Mouse (Mus musculus) liver, embryonic 11.5 days (tissue): Measurements from ENCODE around the gene Syne4. TPM values are rescaled to one million over a fixed set of nuclear protein-coding genes. Genes with fewer than 3 reads are reported as not detected.

Experiments
- ATAC-seq: fragments of 200-750 bp; cut with Nextera tagmentation; replicated peaks from 2 replicates; pipeline ENCODE4 v1.8.0; 2017; ENCODE audit warnings: moderate number of reproducible peaks, mild to moderate bottlenecking, moderate TSS enrichment, moderate library complexity; ENCODE audit not compliant: low FRiP score
- DNase-seq: peaks from one replicate; pipeline ENCODE4 v3.0.0-alpha.2; 2017; ENCODE audit warnings: low spot score
- H3K27ac ChIP-seq: fragments of 300-500 bp; sonication (generic); 2 replicates; pipeline ENCODE4 v1.5.1; 2014; ENCODE audit warnings: mild to moderate bottlenecking, low read depth, low read length, control low read depth
- H3K27me3 ChIP-seq: fragments of 300-500 bp; sonication (generic); replicated peaks from 2 replicates; pipeline ENCODE4 v1.6.1; 2014; ENCODE audit warnings: low read length, mixed read lengths; ENCODE audit not compliant: control insufficient read depth, insufficient read depth
- H3K36me3 ChIP-seq: fragments of 300-500 bp; sonication (generic); 2 replicates; pipeline ENCODE4 v1.6.1; 2014; ENCODE audit warnings: mild to moderate bottlenecking, low read length, moderate library complexity, mixed read lengths; ENCODE audit not compliant: control insufficient read depth, insufficient read depth
- H3K4me1 ChIP-seq: fragments of 300-500 bp; sonication (generic); replicated peaks from 2 replicates; pipeline ENCODE4 v1.6.1; 2014; ENCODE audit warnings: low read length, mixed read lengths; ENCODE audit not compliant: control insufficient read depth, insufficient read depth
- H3K4me2 ChIP-seq: fragments of 300-500 bp; sonication (generic); 2 replicates; pipeline ENCODE4 v1.6.1; 2014; ENCODE audit warnings: mild to moderate bottlenecking, control low read depth, moderate library complexity
- H3K4me3 ChIP-seq: fragments of 300-500 bp; sonication (generic); 2 replicates; pipeline ENCODE4 v1.5.1; 2014; ENCODE audit warnings: low read depth, low read length, control low read depth
- H3K9ac ChIP-seq: fragments of 300-500 bp; sonication (generic); 2 replicates; pipeline ENCODE4 v1.6.1; 2014; ENCODE audit warnings: low read depth, low read length, control low read depth
- H3K9me3 ChIP-seq: fragments of 300-500 bp; sonication (generic); 2 replicates; pipeline ENCODE4 v1.6.1; 2016; ENCODE audit warnings: low read length, inconsistent platforms, mixed read lengths; ENCODE audit not compliant: control insufficient read depth
- WGBS: fragments of 180-500 bp; shearing (Covaris S2); extraction: QIAGEN DNeasy Blood & Tissue Kit; methylation state at CpG from one replicate; pipeline ENCODE4 v1.1.7; 2014; 5-methylcytosine and 5-hydroxymethylcytosine counted together
- polyA plus RNA-seq: library from polyadenylated mRNA; unstranded; fragments of >200 nt; fragmentation: Nextera tagmentation; extraction: Ambion mirVana; gene quantifications from 2 replicates; pipeline ENCODE4 v1.2.1, GENCODE M21; 2014

Syne4 gene
- polyA plus RNA-seq, 1 experiment from 2014 or later: 28.9 TPM

DNA sequence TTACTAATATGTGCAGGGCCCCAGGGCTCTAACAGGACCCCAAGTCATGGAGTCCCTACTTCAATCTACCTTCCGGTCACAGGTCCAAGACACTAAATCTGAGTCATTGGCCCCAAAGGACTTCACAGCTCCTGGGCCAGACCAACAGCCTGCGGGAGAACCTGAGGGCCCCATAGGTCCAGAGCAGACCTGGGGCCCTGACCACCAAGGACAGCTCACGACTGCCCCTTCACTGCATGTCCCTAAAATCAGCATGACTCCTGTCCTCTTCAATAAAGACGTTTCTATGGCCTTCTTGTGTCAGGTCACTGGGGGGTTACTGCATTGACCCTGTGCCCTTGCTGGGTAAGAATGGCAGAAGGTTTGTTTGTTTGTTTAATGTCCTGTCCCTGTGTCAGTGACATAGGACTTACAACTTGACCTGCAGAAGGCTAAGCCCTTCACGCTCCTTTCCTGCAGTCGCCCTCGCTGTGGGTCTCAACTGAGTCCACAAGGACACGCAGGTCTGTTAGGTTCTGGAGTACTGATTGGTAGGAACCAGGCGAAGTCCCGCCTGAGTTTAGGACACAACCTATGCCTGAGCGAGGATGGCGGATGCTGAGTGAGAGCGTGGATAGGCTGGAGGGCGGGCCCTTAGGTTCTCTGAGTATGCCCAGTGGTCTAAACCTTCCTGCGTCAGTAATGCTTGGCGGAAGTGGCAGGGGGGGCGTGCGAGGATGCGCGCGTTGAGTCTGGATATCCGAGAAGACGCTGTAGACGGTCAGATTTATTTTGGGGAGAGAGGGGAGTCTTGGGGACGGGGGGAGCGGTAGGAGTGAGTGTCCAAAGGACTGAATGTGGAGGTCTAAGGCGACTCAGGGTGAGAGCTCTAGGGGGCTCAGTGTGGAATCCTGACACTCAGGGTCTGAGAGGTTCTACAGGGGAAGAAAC is 6.3 kb upstream of the Syne4 start, which contains the start of gene Alkbh6:
Gene Alkbh6, plus strand, starts transcription at position 642 of the 930 bp plus-strand sequence.
- DNase-seq (peak; percentile 84), ATAC-seq (peak; percentile 100)
- Histone ChIP-seq H3K4me3 (peak within 1 kb of the TSS; percentile 63), H3K27me3 (no peaks in the 10 kb centered on the region), H3K4me1 (peaks cover 11% of the 10 kb centered on the region), H3K9me3 (no peaks in the 10 kb centered on the region), H3K36me3 (peaks cover 6% of the 10 kb centered on the region; the same call in 1 of the 2 replicates), H3K27ac (peak within 1 kb of the TSS; percentile 26; the same call in 1 of the 2 replicates), H3K4me2 (peak within 1 kb of the TSS; percentile 95), H3K9ac (peak within 1 kb of the TSS; percentile 65)
- 5% methylated on average over 27 of the region's 27 CpGs for WGBS

DNA sequence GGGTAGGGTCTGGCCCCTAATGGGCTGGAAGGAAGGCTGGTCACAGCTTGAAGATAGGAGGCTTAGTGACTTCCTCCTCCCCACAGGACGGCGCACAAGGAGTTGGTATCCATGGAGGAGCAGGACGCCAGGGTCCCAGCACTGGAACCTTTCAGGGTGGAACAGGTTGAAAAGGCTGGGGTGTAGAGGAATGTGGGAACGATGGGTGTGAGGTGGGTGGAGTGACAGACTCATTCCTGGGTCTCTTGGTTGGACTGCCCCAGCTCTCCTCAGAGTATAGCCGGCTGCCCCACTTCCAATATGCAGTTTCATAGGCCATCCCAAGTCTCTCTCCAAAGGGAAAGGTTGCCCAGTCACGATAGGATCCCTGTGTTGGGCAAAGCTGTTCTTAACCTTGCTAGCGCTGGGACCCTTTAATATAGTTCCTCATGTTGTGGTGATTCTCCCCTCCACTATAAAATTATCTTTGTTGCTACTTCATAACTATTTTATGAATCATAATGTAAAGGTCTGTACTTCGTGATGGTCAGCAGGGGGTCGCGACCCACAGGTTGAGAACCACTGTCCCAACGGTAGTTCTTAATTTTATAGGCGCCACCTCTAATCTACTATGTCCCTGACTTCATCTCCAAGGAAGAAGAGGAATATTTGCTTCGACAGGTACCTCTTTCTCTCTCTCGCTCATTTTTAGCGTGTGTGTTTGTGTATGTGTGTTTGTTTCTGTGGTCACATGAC is 5.0 kb upstream of the Syne4 start:
- Histone ChIP-seq H3K4me1 (peaks cover 18% of the 10 kb centered on the region), H3K27me3 (no peaks in the 10 kb centered on the region), H3K9me3 (no peaks in the 10 kb centered on the region), H3K9ac (peak overlapping the region; percentile 65), H3K27ac (no peak overlapping the region), H3K4me2 (peak overlapping the region; percentile 95), H3K36me3 (peaks cover 3% of the 10 kb centered on the region; the same call in 1 of the 2 replicates), H3K4me3 (peak overlapping the region; percentile 63)
- ATAC-seq: no peak
- no peak for DNase-seq
- 58% methylated on average over 15 of the region's 15 CpGs for WGBS

DNA sequence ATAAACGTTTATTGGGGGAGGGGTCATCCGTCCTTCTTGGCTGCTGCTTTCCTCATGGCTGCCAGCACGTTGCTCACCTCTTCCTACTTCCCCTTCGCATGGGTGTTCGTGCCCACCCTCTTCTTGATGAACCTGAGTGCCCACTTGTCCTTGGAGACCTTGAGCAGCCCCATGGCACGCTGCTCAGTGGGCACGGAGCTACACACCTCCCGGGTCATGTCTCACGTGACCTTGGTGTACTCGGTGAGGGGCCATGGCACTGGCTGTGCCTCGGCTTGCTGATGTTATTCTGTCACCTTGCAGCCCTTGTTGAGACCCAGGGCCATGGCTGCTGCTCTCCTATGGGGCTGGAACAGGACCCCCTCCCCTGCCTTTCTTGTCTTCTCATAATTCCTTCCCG is 4.5 kb upstream of the Syne4 start:
- H3K27ac ChIP-seq: no peak overlapping the region
- no peak overlapping the region for H3K4me2 ChIP-seq
- no peaks in the 10 kb centered on the region for H3K27me3 ChIP-seq
- ATAC-seq (no peak), DNase-seq (no peak)
- H3K9ac ChIP-seq: no peak overlapping the region
- H3K4me1 ChIP-seq: peaks cover 23% of the 10 kb centered on the region
- H3K9me3 ChIP-seq: no peaks in the 10 kb centered on the region
- H3K36me3 ChIP-seq: peaks cover 3% of the 10 kb centered on the region; the same call in 1 of the 2 replicates
- H3K4me3 ChIP-seq: no peak overlapping the region
- WGBS: 84% methylated on average over 12 of the region's 12 CpGs

GRCm38 (mm10) chr7:30313666-30314320 is 814 bp upstream of the Syne4 start:
- WGBS: 63% methylated on average over 27 of the region's 27 CpGs
- no peaks in the 10 kb centered on the region for H3K9me3 ChIP-seq
- no peak overlapping the region for H3K9ac ChIP-seq
- H3K27ac ChIP-seq: no peak overlapping the region
- no peak for DNase-seq
- no peak for ATAC-seq
- H3K4me2 ChIP-seq: peak overlapping the region; percentile 60
- H3K4me1 ChIP-seq: peaks cover 22% of the 10 kb centered on the region
- no peaks in the 10 kb centered on the region for H3K27me3 ChIP-seq
- H3K4me3 ChIP-seq: peak overlapping the region; percentile 1; the same call in 1 of the 2 replicates
- peaks cover 3% of the 10 kb centered on the region; the same call in 1 of the 2 replicates for H3K36me3 ChIP-seq

DNA sequence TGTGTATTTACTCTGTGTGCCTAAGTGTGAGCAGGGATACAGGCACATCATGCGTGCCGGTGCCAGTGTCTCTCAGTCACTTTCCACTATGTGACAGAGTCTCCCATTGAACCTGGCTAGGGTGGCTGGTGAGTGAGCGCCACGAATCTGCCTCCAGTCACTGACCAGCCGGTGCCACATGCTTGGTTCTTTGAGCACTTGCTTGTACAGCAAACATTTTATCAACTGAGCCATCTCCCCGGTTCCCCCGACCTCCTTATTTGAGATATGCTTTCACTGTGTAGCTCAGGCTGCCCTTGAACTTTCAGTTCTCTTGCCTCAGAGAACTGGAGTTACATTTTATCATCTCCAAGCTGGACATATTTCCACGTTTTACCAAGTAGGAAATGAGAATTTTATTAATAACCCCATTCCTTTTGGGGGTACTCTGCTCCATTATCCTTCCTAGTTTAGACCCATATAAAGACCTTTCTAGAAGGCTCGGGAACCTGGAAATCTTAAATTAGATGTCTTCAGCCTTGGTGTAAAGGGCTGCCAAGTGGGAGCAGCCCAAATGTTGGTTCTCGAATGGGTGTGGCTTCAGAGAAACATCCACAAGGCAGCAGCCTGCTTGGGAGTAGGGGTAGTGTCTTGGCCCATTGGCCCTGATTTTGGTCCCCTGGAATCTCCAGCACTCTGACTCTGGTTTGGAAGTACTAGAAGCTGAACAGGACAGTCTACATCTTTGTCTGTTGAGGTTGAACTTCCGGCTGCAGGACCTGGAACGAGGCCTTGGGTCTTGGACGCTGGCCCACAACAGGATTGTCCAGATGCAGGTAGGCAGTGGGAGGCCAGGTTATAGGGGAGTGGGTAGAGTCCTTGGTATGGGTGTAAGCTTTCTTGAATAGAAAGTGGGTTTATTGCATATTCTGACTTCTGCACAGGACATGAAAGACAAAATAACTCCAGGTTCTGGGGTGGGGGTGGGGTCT is 1.2 kb downstream of the Syne4 start:
- Histone ChIP-seq H3K36me3 (peaks cover 2% of the 10 kb centered on the region; the same call in 1 of the 2 replicates), H3K4me3 (peak overlapping the region; percentile 34; the same call in 1 of the 2 replicates), H3K9ac (no peak overlapping the region), H3K27me3 (no peaks in the 10 kb centered on the region), H3K4me1 (peaks cover 16% of the 10 kb centered on the region), H3K9me3 (no peaks in the 10 kb centered on the region), H3K27ac (no peak overlapping the region), H3K4me2 (peak overlapping the region; percentile 60)
- DNase-seq (no peak), ATAC-seq (no peak)
- 70% methylated on average over 13 of the region's 13 CpGs for WGBS

DNA sequence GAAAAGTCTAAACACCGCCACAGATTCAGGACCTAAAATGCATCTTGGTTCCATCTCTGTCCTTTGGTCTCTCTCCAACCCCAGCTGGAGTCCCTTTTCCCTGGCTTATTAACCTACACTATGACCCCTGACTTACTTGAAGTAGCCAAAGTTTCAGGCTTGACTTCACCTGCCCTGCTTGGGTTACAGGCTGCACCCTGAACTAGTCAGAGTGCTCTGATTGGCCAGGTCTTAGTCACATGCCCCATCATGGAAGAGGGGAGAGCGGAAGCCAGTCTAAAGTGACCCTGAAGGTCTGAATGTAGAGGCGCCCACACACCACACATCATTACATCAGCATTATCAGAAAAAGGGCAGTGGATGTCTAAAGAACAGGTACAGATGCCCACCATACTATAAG is 3.5 kb downstream of the Syne4 start:
- Histone ChIP-seq H3K9ac (no peak overlapping the region), H3K27ac (no peak overlapping the region), H3K9me3 (no peaks in the 10 kb centered on the region), H3K27me3 (no peaks in the 10 kb centered on the region), H3K4me2 (no peak overlapping the region), H3K4me3 (no peak overlapping the region), H3K4me1 (peaks cover 27% of the 10 kb centered on the region), H3K36me3 (no peaks in the 10 kb centered on the region)
- WGBS: 86% methylated on average over 3 of the region's 3 CpGs
- ATAC-seq: no peak
- no peak for DNase-seq

GRCm38 (mm10) chr7:30320946-30321345 is 6.3 kb downstream of the Syne4 start:
- ATAC-seq (no peak), DNase-seq (no peak)
- no peaks in the 10 kb centered on the region for H3K27me3 ChIP-seq
- no peak overlapping the region; the same call in 1 of the 2 replicates for H3K27ac ChIP-seq
- no peaks in the 10 kb centered on the region for H3K9me3 ChIP-seq
- H3K9ac ChIP-seq: peak overlapping the region; percentile 60; the same call in 1 of the 2 replicates
- peaks cover 17% of the 10 kb centered on the region for H3K4me1 ChIP-seq
- WGBS: 71% methylated on average over 2 of the region's 2 CpGs
- H3K4me3 ChIP-seq: peak overlapping the region; percentile 91
- H3K36me3 ChIP-seq: no peaks in the 10 kb centered on the region
- peak overlapping the region; percentile 97 for H3K4me2 ChIP-seq
